In genomic region chr5:20241523-20241922, GRCm38 (mm10) we compare ENCODE assay signal across 20 mouse cellular contexts.
"Had no signal": no experiment of that assay in that cellular context is flagged by ENCODE, and none has a peak within 500 bp of the region (broad histone marks: within the 10 kb centered on the region; RNA-seq: fewer than 3 reads in every experiment).

No protein-coding gene starts in this region.

- H3K4me3 ChIP-seq: layer of hippocampus, adult 2 months; limb, embryonic 10.5 days; limb, embryonic 13.5 days; neural tube, embryonic 12.5 days; neural tube, embryonic 15.5 days; stomach, embryonic 15.5 days had no signal

- H3K9ac ChIP-seq: limb, embryonic 13.5 days; liver, embryonic 14.5 days; neural tube, embryonic 12.5 days; neural tube, embryonic 15.5 days; stomach, embryonic 15.5 days had no signal

- H3K4me1 ChIP-seq: limb, embryonic 10.5 days; limb, embryonic 13.5 days; neural tube, embryonic 12.5 days; stomach, embryonic 15.5 days had no signal

- H3K9me3 ChIP-seq: limb, embryonic 10.5 days; limb, embryonic 13.5 days; neural tube, embryonic 12.5 days; neural tube, embryonic 15.5 days; stomach, embryonic 15.5 days had no signal

- H3K4me2 ChIP-seq: limb, embryonic 13.5 days; midbrain, embryonic 11.5 days; neural tube, embryonic 12.5 days; neural tube, embryonic 15.5 days; stomach, embryonic 15.5 days had no signal

- H3K36me3 ChIP-seq: limb, embryonic 10.5 days; limb, embryonic 13.5 days; neural tube, embryonic 12.5 days; neural tube, embryonic 15.5 days; stomach, embryonic 15.5 days had no signal

- H3K27me3 ChIP-seq: limb, embryonic 13.5 days; neural tube, embryonic 12.5 days; neural tube, embryonic 15.5 days; stomach, embryonic 15.5 days had no signal

- DNase-seq: kidney, postnatal 25 days; layer of hippocampus, adult 9-11 months; lung, adult 2 months; lung, postnatal 14 days; lung, postnatal 4 days; midbrain, embryonic 14.5 days; right cerebral cortex, adult 18-20 months; right cerebral cortex, postnatal 14 days; right cerebral cortex, postnatal 4 days; thymus, postnatal 25 days had no signal

- H3K27ac ChIP-seq: kidney, postnatal 0 days; layer of hippocampus, adult 2 months; limb, embryonic 10.5 days; limb, embryonic 13.5 days; liver, embryonic 14.5 days; neural tube, embryonic 12.5 days; neural tube, embryonic 15.5 days; stomach, embryonic 15.5 days had no signal

- ATAC-seq: hindbrain, embryonic 16.5 days had no signal
